Mouse (Mus musculus) hindbrain, embryonic 10.5 days (tissue): ENCODE data around the gene Fam117a. TPM values are rescaled to one million over a fixed set of nuclear protein-coding genes. Genes with fewer than 3 reads are reported as not detected.

ENCODE experiments used
- DNase-seq: peaks from one replicate; pipeline ENCODE4 v3.0.0-alpha.2; 2017; ENCODE audit warnings: low spot score
- H3K27ac ChIP-seq: fragments of 300-500 bp; sonication (generic); 2 replicates; pipeline ENCODE4 v1.5.1; 2016; ENCODE audit warnings: mild to moderate bottlenecking, moderate library complexity
- H3K27me3 ChIP-seq: fragments of 300-500 bp; sonication (generic); 2 replicates; pipeline ENCODE4 v1.6.1; 2016; ENCODE audit warnings: mild to moderate bottlenecking; ENCODE audit not compliant: poor library complexity, insufficient read depth, severe bottlenecking
- H3K36me3 ChIP-seq: fragments of 300-500 bp; sonication (generic); 2 replicates; pipeline ENCODE4 v1.6.1; 2016; ENCODE audit warnings: mild to moderate bottlenecking, moderate library complexity
- H3K4me1 ChIP-seq: fragments of 300-500 bp; sonication (generic); replicated peaks from 2 replicates; pipeline ENCODE4 v1.6.1; 2016; ENCODE audit warnings: mild to moderate bottlenecking
- H3K4me3 ChIP-seq: fragments of 300-500 bp; sonication (generic); 2 replicates; pipeline ENCODE4 v1.5.1; 2016; ENCODE audit warnings: mild to moderate bottlenecking, moderate library complexity
- H3K9me3 ChIP-seq: fragments of 300-500 bp; sonication (generic); 2 replicates; pipeline ENCODE4 v1.6.1; 2016; ENCODE audit warnings: mild to moderate bottlenecking, moderate library complexity
- WGBS: fragments of 180-500 bp; shearing (Covaris S2); methylation state at CpG from one replicate; pipeline ENCODE4 v1.1.7; 2016; 5-methylcytosine and 5-hydroxymethylcytosine counted together
- polyA plus RNA-seq: library from polyadenylated mRNA; unstranded; fragments of >200 nt; fragmentation: Nextera tagmentation; extraction: Ambion mirVana; gene quantifications from 2 replicates; pipeline ENCODE4 v1.2.1, GENCODE M21; 2016

Gene Fam117a
- polyA plus RNA-seq, 1 experiment from 2014 or later: 10.8 TPM

DNA sequence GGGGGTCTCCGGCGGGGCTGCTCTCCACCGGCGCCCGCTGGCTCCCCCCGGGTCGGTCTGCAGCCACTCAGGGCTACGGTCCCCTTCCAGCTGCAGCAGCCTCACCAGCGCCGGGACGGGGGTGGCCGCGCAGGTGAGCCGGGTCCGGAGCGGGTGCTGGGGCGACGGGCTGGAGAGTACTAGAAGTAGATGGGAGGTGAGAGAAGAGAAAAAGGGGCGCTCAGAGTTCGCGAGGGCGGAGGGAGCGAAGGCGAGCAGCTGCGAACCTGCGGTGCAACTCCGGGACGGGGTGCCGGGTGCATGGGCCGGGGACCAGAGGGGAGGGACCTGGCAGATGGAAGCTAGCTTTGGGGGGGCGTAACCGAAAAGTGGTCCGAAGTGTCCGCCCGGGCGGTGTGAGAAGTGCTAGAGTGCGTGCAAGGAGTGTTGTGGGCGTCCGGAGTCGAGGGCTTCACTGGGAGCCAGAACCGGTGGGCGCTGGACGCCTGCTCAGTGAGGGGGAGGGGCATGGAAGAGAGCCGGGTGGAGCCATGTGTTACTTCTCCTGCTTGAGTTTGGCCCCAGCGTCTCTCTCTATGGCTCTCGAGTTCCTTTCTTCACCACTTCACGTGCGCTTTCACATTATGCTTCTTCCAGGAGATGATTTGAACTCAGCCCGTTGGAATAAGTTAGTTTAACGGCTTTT, 453 bp downstream of the Fam117a start:
- H3K4me3 ChIP-seq: peak overlapping the region; percentile 76
- H3K27ac ChIP-seq: peak overlapping the region; percentile 88
- peaks cover 15% of the 10 kb centered on the region for H3K27me3 ChIP-seq
- H3K4me1 ChIP-seq: peaks cover 44% of the 10 kb centered on the region
- under 1% methylated on average over 50 of the region's 50 CpGs for WGBS
- peak; percentile 73 for DNase-seq
- H3K9me3 ChIP-seq: no peaks in the 10 kb centered on the region
- no peaks in the 10 kb centered on the region for H3K36me3 ChIP-seq

- Histone ChIP-seq H3K27me3 (peaks cover 15% of the 10 kb centered on the region), H3K4me1 (peaks cover 40% of the 10 kb centered on the region), H3K4me3 (peak overlapping the region; percentile 76), H3K9me3 (no peaks in the 10 kb centered on the region), H3K27ac (no peak overlapping the region; the same call in 1 of the 2 replicates), H3K36me3 (no peaks in the 10 kb centered on the region)
- WGBS: 26% methylated on average over 9 of the region's 9 CpGs
- peak; percentile 11 for DNase-seq
Measured at GRCm38 (mm10) chr11:95337846-95338342, 1.1 kb downstream of the Fam117a start.

DNA sequence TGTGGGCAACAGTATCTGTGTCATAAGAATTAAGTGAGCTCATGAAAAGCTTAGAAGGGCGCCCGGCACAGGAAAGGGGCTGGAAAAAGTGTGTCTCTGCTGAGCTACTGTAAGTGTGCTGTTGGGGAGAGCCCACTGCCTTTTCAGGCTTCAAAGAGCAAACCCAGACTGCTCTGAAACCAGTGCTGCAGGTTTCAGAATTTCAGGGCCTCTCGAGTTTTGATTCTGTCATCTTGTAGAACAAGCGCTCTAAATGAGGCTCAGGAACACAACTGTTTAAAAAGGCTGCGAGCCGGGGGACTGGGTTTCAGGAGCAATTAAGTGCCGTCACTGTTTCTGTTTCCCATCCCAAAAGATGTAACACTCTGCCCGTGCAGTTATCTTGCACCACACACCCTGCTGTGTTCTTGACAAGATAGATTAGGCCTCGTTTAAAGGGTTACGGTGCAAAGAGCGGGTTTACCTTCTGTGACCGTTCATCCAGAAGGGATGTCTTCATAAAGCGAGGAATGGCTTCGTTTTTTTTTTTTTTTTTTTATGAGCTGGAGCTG, 2.7 kb downstream of the Fam117a start:
- peak overlapping the region; percentile 76 for H3K4me3 ChIP-seq
- H3K4me1 ChIP-seq: peaks cover 40% of the 10 kb centered on the region
- no peaks in the 10 kb centered on the region for H3K36me3 ChIP-seq
- no peaks in the 10 kb centered on the region for H3K9me3 ChIP-seq
- peaks cover 15% of the 10 kb centered on the region for H3K27me3 ChIP-seq
- DNase-seq: peak; percentile 12
- peak overlapping the region; percentile 45 for H3K27ac ChIP-seq
- WGBS: 28% methylated on average over 14 of the region's 14 CpGs

GRCm38 (mm10) chr11:95340259-95340658, 3.4 kb downstream of the Fam117a start:
- Histone ChIP-seq H3K36me3 (no peaks in the 10 kb centered on the region), H3K4me3 (peak overlapping the region; percentile 76; the same call in 1 of the 2 replicates), H3K9me3 (no peaks in the 10 kb centered on the region), H3K4me1 (peaks cover 40% of the 10 kb centered on the region), H3K27ac (no peak overlapping the region), H3K27me3 (peaks cover 15% of the 10 kb centered on the region)
- DNase-seq: no peak
- 82% methylated on average over 1 of the region's 1 CpGs for WGBS

- peaks cover 40% of the 10 kb centered on the region for H3K4me1 ChIP-seq
- 51% methylated on average over 5 of the region's 5 CpGs for WGBS
- no peaks in the 10 kb centered on the region for H3K9me3 ChIP-seq
- no peaks in the 10 kb centered on the region for H3K36me3 ChIP-seq
- H3K27me3 ChIP-seq: peaks cover 15% of the 10 kb centered on the region
- DNase-seq: no peak
- H3K27ac ChIP-seq: no peak overlapping the region
- H3K4me3 ChIP-seq: no peak overlapping the region
Measured at GRCm38 (mm10) chr11:95340664-95341063, 3.8 kb downstream of the Fam117a start.

- no peak for DNase-seq
- no peak overlapping the region for H3K27ac ChIP-seq
- WGBS: 79% methylated on average over 4 of the region's 4 CpGs
- peaks cover 26% of the 10 kb centered on the region for H3K4me1 ChIP-seq
- no peaks in the 10 kb centered on the region for H3K9me3 ChIP-seq
- H3K4me3 ChIP-seq: no peak overlapping the region
- peaks cover 12% of the 10 kb centered on the region for H3K36me3 ChIP-seq
- peaks cover 9% of the 10 kb centered on the region for H3K27me3 ChIP-seq
Measured at GRCm38 (mm10) chr11:95343180-95343579, 6.4 kb downstream of the Fam117a start.

DNA sequence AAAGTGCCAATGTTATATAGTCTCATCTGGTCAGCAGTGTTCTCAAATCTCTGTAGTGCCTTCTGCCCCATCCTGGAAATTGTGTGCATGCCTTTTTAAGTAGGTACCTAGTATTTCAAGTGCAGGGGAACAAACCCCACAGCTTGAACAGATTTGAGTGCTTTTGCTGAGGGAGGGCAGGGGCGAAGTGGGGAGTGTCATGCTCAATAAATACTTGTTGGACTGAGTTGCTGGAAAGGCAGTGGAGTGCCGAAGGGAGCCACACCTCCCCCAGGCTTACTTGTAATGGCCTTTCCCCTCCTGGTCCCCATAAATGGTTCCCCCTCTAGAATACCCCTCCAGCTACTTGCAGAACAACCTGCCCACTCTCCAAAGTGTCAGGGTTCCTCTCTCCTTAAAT, 7.4 kb downstream of the Fam117a start:
- Histone ChIP-seq H3K4me1 (peaks cover 16% of the 10 kb centered on the region), H3K27ac (no peak overlapping the region), H3K4me3 (no peak overlapping the region), H3K9me3 (no peaks in the 10 kb centered on the region), H3K36me3 (peaks cover 21% of the 10 kb centered on the region), H3K27me3 (no peaks in the 10 kb centered on the region; the same call in 1 of the 2 replicates)
- no peak for DNase-seq
- WGBS: 83% methylated on average over 2 of the region's 2 CpGs

GRCm38 (mm10) chr11:95350289-95350688, 13.5 kb downstream of the Fam117a start:
- no peaks in the 10 kb centered on the region for H3K27me3 ChIP-seq
- no peaks in the 10 kb centered on the region for H3K9me3 ChIP-seq
- 76% methylated on average over 6 of the region's 6 CpGs for WGBS
- 0 out of 2 replicates have a peak overlapping the region, but pooled peaks have one; percentile 50 for H3K27ac ChIP-seq
- 0 out of 2 replicates have a peak, but pooled peaks cover 3% of the 10 kb centered on the region for H3K4me1 ChIP-seq
- H3K36me3 ChIP-seq: peaks cover 26% of the 10 kb centered on the region
- DNase-seq: no peak
- H3K4me3 ChIP-seq: no peak overlapping the region

DNA sequence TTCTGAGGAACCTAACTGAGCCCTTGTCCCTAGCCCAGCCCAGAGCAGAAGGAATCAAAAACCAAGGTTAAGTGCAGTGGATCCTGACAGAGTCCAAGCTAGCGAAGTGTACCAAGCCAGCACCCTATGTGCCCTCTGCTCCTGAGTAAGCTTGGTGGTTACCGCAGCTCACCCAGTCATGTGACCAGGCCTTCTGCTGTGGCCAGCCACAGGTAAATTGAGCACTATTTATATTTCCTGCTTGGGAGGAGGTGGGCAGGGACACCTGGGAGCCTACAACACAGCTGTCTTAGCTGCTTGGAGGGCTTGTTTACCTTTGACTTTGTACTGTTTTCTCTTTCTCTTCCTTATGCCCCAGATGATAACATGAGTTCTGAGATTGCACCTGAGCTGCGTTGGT, 14.1 kb downstream of the Fam117a start:
- Histone ChIP-seq H3K4me1 (0 out of 2 replicates have a peak, but pooled peaks cover 7% of the 10 kb centered on the region), H3K4me3 (no peak overlapping the region), H3K27ac (no peak overlapping the region), H3K27me3 (no peaks in the 10 kb centered on the region), H3K36me3 (peaks cover 26% of the 10 kb centered on the region), H3K9me3 (no peaks in the 10 kb centered on the region)
- WGBS: 88% methylated on average over 3 of the region's 3 CpGs
- DNase-seq: no peak

- H3K9me3 ChIP-seq: no peaks in the 10 kb centered on the region
- H3K27me3 ChIP-seq: no peaks in the 10 kb centered on the region
- H3K4me1 ChIP-seq: 0 out of 2 replicates have a peak, but pooled peaks cover 10% of the 10 kb centered on the region
- 86% methylated on average over 2 of the region's 2 CpGs for WGBS
- no peak overlapping the region for H3K4me3 ChIP-seq
- H3K27ac ChIP-seq: no peak overlapping the region
- peaks cover 17% of the 10 kb centered on the region for H3K36me3 ChIP-seq
- DNase-seq: no peak
Measured at GRCm38 (mm10) chr11:95352686-95353085, 15.9 kb downstream of the Fam117a start.

DNA sequence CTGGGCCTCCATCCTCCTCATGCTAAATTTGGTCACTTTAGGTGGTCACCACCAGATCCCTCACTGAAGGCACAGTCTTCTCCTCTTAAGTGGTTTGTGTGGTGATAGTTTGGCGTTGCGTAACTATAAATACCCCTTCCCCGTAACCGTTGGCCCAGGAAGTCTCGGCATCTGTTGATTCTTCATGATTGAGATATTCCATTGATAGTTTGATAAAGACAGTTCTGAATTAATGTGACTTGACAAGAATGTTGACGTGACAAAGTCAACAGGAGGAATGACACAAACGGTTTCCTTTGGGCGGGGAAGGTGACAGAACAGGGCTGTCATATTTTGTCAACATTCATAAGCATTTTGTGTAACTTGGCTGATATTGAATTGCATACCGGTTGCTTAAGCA, 16.4 kb downstream of the Fam117a start:
- H3K27ac ChIP-seq: no peak overlapping the region

DNA sequence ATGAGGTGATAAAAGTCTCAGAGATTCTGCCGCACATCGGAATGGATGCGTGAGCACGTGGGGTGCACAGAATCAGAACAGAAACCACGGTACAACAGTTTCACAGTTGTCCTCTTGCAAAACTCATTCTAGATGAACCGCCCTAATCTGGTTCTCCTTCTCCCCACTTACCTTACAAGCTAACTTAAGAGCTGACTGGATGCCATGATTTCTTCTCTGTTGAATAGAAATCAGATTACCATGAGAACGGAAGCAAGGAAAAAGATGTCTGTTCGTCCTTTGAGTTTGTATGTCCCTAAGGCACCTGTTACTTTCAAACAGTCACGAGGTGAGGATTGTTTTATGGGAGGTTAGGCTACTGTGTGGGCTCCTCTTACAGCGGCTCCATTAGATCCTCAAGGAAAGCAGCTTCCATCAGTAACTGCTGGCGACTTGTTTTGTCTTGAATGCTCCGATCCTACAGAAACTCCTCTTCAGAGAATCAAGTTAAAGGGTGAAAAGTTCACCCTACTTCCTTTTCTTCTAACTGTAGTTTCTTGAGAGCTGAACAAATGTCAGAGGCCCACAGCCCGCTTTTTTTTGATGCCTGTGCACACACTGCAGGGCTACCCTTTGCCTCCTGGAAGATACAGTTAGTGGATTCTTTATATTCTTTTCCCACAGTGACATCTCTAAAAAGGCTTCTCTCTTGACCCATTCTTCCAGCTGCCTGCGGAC, 17.6 kb downstream of the Fam117a start:
- H3K9me3 ChIP-seq: no peaks in the 10 kb centered on the region
- H3K27ac ChIP-seq: no peak overlapping the region
- no peak overlapping the region for H3K4me3 ChIP-seq
- 91% methylated on average over 14 of the region's 14 CpGs for WGBS
- no peak for DNase-seq
- H3K4me1 ChIP-seq: peaks cover 17% of the 10 kb centered on the region
- no peaks in the 10 kb centered on the region for H3K27me3 ChIP-seq
- peaks cover 4% of the 10 kb centered on the region; the same call in 1 of the 2 replicates for H3K36me3 ChIP-seq

More for the DNA sequence above, 16.4 kb downstream of the Fam117a start:
- Histone ChIP-seq H3K4me3 (no peak overlapping the region), H3K4me1 (0 out of 2 replicates have a peak, but pooled peaks cover 10% of the 10 kb centered on the region), H3K27me3 (no peaks in the 10 kb centered on the region), H3K36me3 (peaks cover 14% of the 10 kb centered on the region; the same call in 1 of the 2 replicates), H3K9me3 (no peaks in the 10 kb centered on the region)
- WGBS: 94% methylated on average over 9 of the region's 9 CpGs
- no peak for DNase-seq
